Mouse (Mus musculus): Measurements from ENCODE around the gene Dll4. TPM values are rescaled to one million over a fixed set of nuclear protein-coding genes. Genes with fewer than 3 reads are reported as not detected.

Dll4 gene
- polyA plus RNA-seq (2012): 0.05 and 0.09 TPM in 2 replicates

DNA sequence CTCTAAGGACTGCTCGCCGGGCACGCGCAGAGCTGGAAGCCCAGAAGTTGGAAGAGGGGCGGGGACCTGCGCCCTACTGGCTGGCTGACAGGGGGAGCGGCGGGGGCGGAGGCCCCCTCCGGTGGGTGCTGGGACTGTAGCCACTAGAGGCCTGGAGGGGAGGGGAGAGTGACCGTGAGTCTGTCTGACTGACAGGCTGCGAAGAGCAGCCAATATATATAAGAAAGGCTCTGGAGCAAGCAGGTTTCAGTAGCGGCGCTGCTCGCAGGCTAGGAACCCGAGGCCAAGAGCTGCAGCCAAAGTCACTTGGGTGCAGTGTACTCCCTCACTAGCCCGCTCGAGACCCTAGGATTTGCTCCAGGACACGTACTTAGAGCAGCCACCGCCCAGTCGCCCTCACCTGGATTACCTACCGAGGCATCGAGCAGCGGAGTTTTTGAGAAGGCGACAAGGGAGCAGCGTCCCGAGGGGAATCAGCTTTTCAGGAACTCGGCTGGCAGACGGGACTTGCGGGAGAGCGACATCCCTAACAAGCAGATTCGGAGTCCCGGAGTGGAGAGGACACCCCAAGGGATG lies at the start of gene Dll4:
Gene Dll4, plus strand, starts transcription at position 217 of the 576 bp plus-strand sequence.
- no peak for TF ChIP-seq GATA1 (IDR thresholded peaks at IDR 0.05; ENCODE audit: low read length)

GRCm38 (mm10) chr2:119276926-119277325 lies 48.7 kb upstream of the Dll4 start:
- no peak for TF ChIP-seq GATA1 (IDR thresholded peaks at IDR 0.05; ENCODE audit: low read length)

DNA sequence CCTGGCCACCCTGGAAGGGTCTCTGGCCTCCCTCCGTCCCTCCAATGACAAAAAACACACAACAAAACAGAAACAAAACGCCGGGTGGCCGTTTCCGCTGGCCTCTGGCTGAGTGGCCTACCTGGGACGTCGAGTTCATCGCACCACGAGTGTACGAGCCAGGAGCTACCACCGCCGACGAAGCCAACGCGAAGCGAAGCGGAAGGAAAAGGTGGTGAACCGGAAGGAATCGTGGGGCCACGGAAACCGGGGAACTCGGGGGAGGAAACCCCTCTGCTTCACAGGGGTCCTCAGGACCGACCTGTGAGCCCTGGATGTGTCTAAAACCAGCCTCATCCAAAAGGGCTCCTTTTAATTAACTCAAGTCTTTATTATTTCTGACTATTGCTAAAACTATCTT lies 47.8 kb upstream of the Dll4 start:
- TF ChIP-seq GATA1 (IDR thresholded peaks at IDR 0.05; ENCODE audit: low read length): no peak

- TF ChIP-seq GATA1 (IDR thresholded peaks at IDR 0.05; ENCODE audit: low read length): no peak
Measured at GRCm38 (mm10) chr2:119281899-119282565, 43.6 kb upstream of the Dll4 start.

DNA sequence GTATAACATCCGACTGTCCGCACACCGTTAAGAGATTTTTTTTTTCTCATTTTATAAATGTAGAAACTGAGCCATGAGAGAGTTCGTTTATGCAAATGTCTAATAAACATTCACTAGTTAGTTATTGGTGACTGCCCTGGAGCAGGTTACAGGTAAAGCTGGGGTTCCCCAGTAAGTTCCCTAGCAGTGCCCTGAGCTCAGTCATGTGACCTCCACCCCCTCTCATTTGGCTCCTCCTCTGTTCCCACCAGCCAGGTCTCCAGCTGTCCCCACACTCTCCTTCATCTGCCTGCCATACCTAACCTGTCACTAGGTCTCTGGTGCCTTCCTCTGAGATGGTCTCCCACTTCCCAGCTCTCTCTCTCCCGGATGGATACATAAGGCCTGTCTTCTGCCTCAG lies 38.2 kb upstream of the Dll4 start:
- no peak for TF ChIP-seq GATA1 (IDR thresholded peaks at IDR 0.05; ENCODE audit: low read length)

- no peak for TF ChIP-seq GATA1 (IDR thresholded peaks at IDR 0.05; ENCODE audit: low read length)
Measured at GRCm38 (mm10) chr2:119288270-119288882, 37.2 kb upstream of the Dll4 start, which contains the start of gene Vps18. Gene Vps18 (plus strand): TSS chr2:119288740.

DNA sequence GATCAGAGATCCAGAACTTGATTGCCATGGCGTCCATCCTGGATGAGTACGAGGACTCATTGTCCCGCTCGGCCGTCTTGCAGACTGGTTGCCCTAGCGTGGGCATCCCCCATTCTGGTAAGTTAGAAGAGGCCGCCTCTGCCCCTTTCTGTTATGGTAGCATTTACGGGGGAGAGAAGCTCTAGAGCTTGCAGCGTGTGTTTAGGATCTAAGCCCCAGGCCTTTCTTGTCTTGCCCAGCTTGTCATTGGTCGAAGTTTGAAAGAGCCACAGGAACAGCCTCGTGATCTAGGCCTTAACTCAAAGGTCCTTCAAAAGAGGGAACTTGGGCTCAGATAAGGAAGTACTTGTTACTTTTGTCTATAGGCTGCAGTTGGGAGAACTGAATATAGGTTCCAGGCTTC lies 36.6 kb upstream of the Dll4 start:
- no peak for TF ChIP-seq GATA1 (IDR thresholded peaks at IDR 0.05; ENCODE audit: low read length)

DNA sequence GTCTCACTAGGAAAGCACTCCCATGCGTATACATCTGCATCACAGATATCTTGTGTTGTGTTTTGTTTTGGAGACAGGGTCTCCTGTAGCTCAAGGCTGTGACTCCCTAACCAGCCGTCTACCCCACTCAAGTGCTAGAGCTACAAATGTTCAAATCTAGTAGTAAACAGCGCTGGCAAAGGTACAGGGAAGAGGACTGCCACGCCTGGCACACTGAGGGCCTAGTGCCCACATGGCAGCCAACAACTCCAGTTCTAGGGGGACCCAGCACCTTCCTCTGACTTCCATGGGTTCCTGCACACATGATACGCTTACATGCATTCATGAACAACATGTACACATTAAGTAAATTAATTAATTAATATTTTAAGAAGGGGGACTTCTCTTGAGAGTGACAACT lies 33.3 kb upstream of the Dll4 start:
- TF ChIP-seq GATA1 (IDR thresholded peaks at IDR 0.05; ENCODE audit: low read length): no peak

GRCm38 (mm10) chr2:119292852-119293251 lies 32.7 kb upstream of the Dll4 start:
- TF ChIP-seq GATA1 (IDR thresholded peaks at IDR 0.05; ENCODE audit: low read length): no peak

- no peak for TF ChIP-seq GATA1 (IDR thresholded peaks at IDR 0.05; ENCODE audit: low read length)
Measured at GRCm38 (mm10) chr2:119293311-119293710, 32.3 kb upstream of the Dll4 start.

DNA sequence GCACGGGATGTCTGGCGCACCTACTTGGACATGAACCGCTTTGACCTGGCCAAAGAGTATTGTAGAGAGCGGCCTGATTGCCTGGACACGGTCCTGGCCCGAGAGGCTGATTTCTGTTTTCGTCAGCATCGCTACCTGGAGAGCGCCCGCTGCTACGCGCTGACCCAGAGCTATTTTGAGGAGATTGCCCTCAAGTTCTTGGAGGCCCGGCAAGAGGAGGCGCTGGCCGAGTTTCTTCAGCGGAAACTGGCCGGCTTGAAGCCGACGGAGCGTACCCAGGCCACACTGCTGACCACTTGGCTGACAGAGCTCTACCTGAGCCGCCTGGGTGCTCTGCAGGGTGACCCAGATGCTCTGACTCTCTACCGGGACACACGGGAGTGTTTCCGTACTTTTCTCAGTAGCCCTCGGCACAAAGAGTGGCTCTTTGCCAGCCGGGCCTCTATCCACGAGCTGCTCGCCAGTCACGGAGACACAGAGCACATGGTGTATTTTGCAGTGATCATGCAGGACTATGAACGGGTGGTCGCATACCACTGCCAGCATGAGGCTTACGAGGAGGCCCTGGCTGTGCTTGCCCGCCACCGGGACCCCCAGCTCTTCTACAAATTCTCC lies 31.7 kb upstream of the Dll4 start:
- no peak for TF ChIP-seq GATA1 (IDR thresholded peaks at IDR 0.05; ENCODE audit: low read length)

- no peak for TF ChIP-seq GATA1 (IDR thresholded peaks at IDR 0.05; ENCODE audit: low read length)
Measured at GRCm38 (mm10) chr2:119294411-119294810, 31.2 kb upstream of the Dll4 start.

DNA sequence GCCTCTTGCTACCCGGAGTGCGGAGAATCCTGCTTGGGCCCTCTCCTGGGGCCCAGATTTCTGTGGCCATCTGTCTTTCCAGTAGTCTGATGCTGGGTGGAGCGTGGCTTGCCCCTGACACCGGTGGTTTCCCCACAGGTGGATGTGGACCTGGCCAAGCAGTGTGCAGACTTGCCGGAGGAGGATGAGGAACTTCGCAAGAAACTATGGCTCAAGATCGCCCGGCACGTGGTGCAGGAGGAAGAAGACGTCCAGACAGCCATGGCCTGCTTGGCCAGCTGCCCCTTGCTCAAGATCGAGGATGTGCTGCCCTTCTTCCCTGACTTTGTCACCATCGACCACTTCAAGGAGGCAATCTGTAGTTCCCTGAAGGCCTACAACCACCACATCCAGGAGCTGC lies 28.8 kb upstream of the Dll4 start:
- TF ChIP-seq GATA1 (IDR thresholded peaks at IDR 0.05; ENCODE audit: low read length): no peak

DNA sequence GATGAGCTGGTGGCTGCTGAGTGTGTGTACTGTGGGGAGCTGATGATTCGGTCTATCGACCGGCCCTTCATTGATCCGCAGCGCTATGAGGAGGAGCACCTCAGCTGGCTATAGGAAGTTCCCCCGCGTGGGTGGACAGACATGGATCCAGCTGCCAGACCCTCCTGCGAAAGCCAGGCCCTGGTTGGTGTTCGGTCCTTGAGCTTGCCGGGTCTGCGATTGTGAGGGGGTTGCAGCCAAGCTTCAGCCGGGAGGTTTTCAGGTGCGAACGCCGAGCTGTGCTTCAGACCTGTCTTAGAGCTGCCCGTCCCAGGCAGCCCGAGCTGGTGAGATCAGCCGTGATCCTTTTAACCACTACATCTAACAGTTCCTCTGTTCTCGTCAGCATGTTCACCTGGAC lies 28.1 kb upstream of the Dll4 start:
- no peak for TF ChIP-seq GATA1 (IDR thresholded peaks at IDR 0.05; ENCODE audit: low read length)

DNA sequence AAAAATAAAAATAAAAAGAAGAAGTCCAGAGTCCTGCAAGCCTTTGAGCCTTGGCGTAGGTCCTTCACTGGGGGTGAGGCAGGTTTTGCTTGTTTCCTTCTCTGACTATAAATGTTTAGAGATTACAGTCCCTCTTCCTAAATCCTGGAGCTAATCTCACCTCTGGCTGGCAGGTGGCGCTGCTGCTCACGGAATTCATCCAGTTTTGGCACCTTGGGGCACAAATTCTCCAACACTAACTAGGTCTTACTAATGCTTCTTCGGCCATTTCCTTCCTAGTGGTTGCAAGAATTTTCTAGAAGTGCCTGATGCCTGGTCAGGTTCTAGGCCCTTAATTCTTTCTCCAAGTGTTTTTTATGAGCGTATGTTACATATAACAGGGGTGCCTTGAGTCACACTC lies 27.3 kb upstream of the Dll4 start:
- TF ChIP-seq GATA1 (IDR thresholded peaks at IDR 0.05; ENCODE audit: low read length): no peak

DNA sequence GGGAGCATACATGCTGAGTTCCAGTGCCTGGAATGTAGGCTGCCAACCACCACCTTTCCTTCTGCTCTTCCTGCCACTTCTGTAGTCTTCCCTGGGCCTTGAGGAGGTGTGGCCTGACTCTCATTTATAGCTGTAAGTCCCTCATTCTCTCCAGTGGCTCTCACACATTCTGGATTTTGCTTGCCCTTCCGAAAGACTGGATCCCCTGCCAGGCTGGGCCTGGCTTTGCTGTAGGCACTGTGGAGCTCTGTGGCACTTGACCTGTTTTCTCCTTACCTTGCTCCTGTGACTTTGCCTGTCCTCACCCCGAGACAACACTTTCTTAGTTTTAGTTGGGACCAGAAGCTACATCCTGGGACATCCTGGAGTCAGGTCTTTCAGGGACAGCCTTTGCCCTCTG lies 26.7 kb upstream of the Dll4 start:
- TF ChIP-seq GATA1 (IDR thresholded peaks at IDR 0.05; ENCODE audit: low read length): no peak

All from G1E-ER4 (cell line).